Mouse (Mus musculus): ENCODE results near the gene Tmem147.
"Not testable (repeated sequence)": the region's sequence is repeated elsewhere in the genome, so short reads cannot be mapped to it uniquely, and the experiment has no call there.

The Tmem147 gene

DNA sequence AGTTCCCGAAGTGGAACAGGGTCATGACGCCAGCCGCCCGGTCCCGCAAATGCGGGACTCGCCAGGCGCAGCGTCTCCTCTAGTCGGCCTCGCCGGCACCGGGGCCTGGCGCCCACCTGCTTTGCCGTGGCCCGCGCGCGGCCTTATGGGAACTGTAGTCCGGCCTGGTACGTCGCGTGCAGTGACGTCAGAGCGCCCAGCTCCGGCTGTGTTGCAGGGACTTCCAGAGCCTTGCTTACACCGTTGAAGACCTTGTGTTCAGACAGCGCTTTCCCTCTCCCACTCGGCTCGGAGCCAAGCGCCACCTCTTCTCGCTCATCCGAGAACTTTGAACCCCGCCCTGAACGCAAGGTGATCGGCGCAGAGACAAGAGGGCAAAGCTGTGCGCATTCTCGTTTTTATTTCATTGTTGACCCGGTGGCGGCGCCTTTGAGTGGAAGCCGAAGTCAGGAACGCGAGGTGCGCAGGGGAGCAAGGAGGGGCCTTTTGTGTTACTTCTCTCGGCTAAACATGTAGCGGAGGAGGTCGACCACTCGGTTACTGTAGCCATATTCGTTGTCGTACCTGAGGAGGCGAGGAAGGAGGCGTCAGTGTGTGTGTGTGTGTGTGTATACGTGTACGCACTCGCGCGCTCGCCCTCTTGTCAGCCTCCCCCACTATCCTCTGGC is at the start of gene Tmem147:
TSS of gene Tmem147 (minus strand) at position 145 of the 668 bp plus-strand sequence.
- peak; percentile 95 for DNase-seq (ENCODE audit: low spot score)

DNA sequence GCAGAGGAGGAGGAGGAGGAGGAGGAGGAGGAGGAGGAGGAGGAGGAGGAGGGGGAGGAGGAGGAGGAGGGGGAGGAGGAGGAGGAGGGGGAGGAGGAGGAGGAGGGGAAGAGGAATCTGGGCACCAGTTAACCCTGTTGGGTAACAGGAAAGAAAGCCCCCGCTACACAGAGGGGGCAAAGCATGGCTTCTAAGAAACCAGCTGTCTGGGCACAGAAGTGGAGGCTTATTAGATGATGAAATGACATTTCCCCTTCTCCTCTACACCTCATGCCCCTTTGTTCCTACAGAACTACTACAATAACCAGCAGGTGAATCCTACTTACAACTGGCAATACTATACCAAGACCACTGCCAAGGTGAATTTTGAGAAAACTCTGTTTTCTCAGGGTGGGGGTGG is 48.6 kb upstream of the Tmem147 start:
- no peak for DNase-seq (ENCODE audit: low spot score)

DNA sequence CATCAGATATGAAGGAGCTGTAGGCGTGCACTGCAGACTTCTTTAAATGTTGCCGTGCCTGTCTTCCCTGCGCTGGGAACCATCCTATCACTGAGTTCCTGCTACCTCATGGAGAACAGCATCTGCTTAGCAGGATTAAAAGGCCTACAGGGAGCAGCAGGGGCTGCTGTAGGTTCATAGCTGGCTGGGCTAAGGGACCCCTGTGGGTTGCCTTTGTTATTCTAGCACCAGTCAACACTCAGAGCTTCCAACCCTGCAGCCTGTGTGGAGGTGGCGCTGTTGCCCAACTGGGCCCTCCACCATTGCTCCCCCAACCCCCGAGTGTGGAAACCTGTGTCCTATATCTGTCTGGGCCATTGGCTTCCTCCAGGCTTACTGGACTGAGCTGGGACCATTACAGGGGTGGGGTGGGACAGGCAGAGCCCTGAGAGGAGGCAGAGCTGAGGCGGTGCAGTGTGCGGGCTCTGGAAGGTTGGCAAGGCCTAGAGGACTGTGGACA is 47.8 kb upstream of the Tmem147 start:
- no peak for DNase-seq (ENCODE audit: low spot score)

- DNase-seq (ENCODE audit: low spot score), result peak; percentile 30
These were observed 46.8 kb upstream of the Tmem147 start for GRCm38 (mm10) chr7:30776104-30776503.

DNA sequence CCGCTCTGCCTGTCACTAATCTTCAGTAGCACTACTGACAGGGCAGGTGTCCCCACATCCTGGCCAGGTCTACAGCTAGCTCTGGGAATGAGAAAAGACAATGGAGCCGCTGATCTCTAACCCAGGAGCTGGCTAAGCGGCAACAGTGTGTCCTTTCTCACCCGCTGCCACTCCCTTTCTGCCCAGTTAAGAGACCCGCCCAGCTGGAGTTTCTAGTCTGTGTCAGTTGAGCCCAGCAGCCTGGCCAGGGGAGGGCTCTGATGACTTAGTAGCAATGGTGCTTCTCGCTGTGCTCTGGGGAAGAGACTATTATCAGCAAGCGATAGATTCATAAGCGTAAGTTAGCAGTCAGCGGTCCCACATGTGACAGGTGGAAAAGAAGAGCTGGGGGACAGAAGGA is 39.9 kb upstream of the Tmem147 start:
- peak; percentile 60 for DNase-seq (ENCODE audit: low spot score)

GRCm38 (mm10) chr7:30766408-30766807 is 37.1 kb upstream of the Tmem147 start:
- DNase-seq (ENCODE audit: low spot score), result no peak

DNA sequence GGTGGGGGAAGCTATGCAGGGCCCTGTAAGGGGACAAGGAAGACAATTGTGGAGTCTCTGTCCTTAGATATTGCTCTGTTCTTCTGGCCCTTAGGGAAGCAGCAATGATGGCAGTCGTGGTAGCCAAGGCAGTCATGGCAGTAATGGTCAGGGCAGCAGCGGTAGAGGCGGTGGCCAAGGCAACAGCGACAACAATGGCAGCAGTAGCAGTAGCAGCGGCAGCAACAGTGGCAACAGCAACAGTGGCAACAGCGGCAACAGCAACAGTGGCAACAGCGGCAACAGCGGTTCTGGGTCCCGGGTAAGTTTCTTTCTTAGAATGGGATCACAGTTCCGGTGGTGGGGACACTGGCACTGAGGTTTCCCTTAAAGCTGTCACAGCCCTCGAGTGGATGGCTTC is 35.8 kb upstream of the Tmem147 start:
- DNase-seq (ENCODE audit: low spot score), result no peak

DNA sequence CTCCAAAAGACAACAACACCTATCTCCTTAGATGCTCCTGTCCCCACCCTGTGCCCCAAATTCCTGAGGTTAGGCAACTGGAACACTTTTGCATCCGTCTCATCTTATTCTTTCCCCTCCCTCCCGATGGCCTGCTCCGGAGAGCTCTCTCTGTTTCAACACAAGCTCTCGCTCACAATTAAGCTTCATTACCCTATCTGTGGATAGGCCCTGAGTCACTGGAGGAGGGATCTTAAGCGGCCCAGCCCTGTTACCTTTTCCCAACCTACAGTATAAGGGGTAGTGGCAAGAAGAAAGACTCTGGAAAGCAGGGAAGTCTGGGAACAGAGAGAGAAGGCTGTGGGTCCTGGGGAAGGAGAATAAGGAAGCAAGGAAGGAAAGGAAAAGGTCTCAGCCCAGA is 34.1 kb upstream of the Tmem147 start, which contains the start of gene Dmkn:
TSS of gene Dmkn (plus strand) at position 301 of the 400 bp plus-strand sequence.
- DNase-seq (ENCODE audit: low spot score), result no peak

- no peak for DNase-seq (ENCODE audit: low spot score)
These were observed 32.5 kb upstream of the Tmem147 start for GRCm38 (mm10) chr7:30761769-30762352.

DNA sequence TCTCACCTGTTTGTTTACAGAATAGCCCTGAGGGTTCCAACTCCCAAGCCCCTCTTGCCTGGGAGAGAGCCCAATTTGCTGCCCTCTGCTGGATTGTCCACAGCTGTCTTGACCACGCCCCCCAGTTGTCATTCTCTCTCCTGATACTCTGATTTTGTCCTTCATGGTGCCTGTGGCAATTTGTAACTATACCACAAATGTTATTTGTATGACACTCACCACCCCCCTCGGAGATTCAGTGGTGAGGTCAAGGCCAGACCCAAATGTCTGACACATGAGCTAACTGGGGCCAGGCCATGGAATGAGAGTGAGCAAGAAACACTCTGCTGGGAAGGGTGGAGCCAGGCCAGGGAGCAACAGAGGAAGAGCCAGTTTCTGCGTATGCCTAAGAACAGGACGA is 29.5 kb upstream of the Tmem147 start:
- peak; percentile 41 for DNase-seq (ENCODE audit: low spot score)

GRCm38 (mm10) chr7:30757001-30757400 is 27.7 kb upstream of the Tmem147 start:
- no peak for DNase-seq (ENCODE audit: low spot score)

DNA sequence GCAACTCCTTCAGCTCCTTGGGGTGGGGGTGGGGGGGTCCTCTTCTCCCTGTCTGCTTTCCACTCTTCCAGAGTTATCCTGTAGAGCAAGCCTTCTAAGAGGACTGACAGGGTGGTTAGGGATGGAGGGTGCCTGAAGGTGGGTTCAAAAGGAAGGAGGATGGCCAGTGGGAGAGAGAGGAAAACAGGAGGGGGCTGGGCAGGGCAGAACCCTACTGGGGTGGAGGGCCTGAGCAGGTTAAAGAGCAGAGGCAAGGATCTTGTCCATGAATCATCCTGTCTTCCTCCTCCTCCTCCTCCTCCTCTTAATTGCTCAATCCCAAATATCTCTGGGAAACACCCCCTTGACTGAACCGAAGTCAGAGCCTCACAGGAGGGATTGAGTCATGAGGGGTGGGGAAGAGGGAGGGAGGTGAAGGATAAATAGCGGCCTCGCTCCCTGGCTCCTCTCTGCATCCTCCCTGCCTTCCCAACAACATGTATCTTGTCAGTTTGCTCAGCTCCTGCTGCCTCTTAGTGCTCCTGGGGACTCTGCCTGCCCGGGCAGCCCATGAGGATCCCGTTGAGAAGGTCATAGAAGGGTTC is 21.8 kb upstream of the Tmem147 start, which contains the start of gene Sbsn:
TSS of gene Sbsn (plus strand) at position 386 of the 584 bp plus-strand sequence.
- peak; percentile 24 for DNase-seq (ENCODE audit: low spot score)

DNA sequence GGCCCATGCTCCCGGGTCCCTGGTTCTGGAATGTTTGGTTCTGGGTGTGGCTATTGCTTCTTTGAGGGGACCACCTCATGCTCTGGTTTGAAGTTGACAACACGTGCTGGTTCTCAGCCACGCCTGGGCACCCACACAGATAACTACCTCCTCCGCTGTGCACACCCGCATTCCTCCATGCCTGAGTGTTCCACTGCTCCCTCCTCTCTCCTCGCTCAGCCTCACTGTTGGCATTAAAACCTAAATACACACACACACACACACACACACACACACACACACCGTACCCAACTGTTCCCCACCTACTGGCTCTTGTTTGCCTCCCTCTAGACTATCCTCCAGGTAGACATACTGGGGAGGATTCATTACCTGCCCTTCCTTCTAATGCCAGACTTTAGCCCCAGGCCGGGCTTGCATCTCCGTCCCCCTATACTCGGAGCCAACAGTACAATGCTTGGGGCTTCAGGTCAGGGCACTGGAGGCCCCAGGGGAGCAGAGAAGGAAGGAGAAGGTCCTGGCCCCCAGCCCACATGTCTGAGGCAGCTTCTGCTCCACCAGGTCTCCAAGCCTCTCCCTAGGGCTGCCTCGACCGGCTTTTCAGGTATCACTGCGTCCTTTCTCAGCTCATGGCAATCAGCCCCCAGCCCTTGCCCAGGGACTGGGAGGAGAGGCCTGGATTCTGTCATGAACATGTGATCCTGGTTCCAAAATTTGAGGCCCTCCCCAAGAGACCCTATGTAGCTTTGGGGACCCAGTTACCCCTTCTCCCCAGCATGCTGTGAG is 20.7 kb upstream of the Tmem147 start:
- DNase-seq (ENCODE audit: low spot score), result peak; percentile 67

- DNase-seq (ENCODE audit: low spot score), result peak; percentile 24
These were observed 18.3 kb upstream of the Tmem147 start for GRCm38 (mm10) chr7:30747525-30748204.

DNA sequence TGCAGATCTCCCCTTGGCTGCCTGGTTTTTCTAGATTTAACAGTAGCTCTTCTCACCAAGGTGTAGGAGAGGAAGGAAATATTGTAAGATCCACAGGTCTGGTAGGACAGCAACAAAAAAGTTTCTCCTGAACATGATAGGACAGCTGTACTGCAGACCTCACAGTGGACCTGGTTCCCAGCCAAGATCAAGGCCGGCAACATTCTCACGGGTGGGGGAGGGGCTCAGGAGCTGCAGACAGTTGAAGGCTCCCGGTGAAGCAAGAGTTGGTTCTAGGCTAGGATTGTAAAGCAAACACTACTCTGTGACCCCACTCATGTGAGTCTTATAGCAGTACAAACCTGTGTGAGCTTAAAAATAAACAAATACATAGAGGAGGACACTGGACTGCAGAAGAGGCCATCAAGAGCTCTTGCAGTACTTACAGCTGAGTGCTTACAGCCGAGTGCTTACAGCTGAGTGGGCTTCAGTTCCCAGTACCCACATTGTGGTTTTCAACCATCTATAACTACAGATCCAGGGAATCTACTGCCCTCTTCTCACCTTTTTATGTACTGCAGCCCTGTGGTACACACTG is 14.8 kb upstream of the Tmem147 start:
- peak; percentile 63 for DNase-seq (ENCODE audit: low spot score)

DNA sequence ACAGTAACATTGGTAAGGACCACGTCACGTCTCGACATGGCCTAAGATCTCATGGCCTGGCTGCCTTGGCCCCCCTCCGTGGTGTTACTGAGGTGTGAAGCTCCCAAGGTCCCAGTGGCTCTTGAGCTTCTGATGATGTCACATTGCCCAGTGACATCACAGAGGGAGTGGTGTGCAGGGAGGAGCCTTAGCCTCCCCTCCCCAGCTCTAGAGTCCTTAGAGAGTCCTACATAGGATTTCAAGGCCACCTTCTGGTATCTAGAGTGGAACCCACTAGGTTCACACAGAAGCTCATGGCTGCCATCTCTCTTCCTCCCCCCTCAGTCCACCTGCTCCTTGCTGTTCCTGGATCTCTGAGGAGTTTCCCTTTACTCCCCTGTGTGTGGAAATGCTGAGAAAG is 14.3 kb upstream of the Tmem147 start, which contains the start of gene Gapdhs:
TSS of gene Gapdhs (minus strand) at position 65 of the 400 bp plus-strand sequence.
- not testable (repeated sequence) for DNase-seq (ENCODE audit: low spot score)

GRCm38 (mm10) chr7:30742570-30742969 is 13.2 kb upstream of the Tmem147 start:
- DNase-seq (ENCODE audit: low spot score), result not testable (repeated sequence)

DNA sequence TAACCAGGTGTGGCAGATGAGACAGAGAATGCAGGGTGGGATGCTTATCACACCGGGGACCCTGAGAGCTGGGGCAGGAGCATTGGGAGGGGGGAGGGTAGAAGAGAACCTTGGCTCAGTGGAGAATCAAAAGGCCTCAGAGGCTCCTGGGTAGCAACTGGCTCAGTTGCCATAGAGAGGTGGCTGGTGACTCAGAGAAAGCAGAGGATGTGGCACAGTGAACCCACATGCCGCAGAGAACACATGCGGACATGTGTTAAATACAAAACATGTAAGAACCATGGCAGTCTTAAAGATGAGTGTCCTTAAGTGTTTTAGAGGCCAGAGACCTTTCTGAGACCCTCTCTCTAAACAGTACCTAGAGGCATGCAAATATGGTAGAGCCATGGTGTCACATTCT is 6.9 kb upstream of the Tmem147 start:
- no peak for DNase-seq (ENCODE audit: low spot score)

GRCm38 (mm10) chr7:30730064-30730722 is 853 bp upstream of the Tmem147 start:
- DNase-seq (ENCODE audit: low spot score), result not testable (repeated sequence)

- DNase-seq (ENCODE audit: low spot score), result no peak
These were observed 473 bp downstream of the Tmem147 start for GRCm38 (mm10) chr7:30728739-30729395.
